Mouse (Mus musculus) thymus, adult 18-20 months (tissue): ENCODE results near the gene Slco3a1.

Source experiments
- DNase-seq, 2 experiments: peaks; one replicate each; pipeline ENCODE4 v3.0.0; 2022; ENCODE audit warnings: mixed read lengths in 2 of 2

Gene Slco3a1

DNA sequence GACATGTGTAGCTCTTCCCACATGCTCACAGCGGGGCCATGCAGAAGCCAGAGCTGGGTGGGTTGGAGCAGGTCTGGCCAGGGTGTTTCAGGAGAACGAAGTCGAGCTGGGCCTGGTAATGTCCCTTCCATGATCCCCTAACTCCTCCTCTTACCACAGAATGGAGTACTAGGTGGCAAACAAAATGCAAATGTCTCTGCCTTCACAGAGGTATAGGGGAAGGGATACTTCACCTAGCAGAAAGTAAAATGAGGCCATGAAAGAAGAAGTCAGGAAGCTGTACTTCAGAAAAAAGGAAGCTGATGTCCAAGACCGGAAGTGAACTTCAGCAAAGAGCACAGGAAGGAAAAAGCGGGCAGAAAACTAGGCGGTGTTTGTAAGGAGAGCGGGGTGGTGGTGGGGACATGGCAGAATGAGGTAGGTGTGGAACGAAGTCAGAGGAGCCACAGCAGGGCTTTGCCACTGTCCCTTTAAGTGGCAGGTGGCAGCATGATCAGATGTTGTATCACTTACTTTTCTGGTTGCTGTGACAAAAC is 214.1 kb downstream of the Slco3a1 start:
- peak in 1 of 2 experiments; percentile 28 for DNase-seq

DNA sequence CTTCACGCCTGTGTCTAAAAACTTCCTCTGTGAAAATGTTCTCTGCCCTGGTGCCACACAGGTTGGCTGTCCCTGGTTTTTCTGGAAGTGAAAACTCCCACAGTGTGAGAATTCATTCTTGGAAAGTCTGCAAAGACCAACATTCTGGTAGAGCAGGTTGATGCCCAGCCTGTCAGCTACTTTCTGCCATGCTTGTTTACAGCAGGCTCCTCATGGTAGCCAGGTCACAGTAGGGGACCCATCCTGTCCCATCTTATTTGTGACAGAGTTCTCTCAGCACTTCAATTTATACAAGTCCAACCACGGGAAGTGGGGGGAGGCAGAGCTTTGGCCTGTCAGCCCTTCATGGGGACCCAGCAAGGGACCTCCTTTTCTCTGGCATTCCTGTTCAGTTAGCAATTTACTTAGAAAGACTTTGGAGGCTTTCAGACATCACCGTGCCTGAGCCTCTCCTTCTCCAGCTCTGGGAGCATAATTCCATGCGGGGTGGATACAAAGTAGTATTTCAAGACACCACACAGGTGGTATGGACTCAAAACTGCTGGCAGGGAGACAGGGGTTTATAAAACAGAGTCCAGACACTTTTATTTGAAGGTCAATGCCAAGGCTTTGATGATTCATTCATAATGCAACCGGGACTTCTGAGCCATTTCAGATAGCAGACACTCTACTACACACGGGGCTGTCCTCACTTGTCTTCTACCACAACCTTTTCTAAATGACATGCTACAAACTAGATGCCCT is 216.7 kb downstream of the Slco3a1 start:
- DNase-seq = no peak

- DNase-seq = no peak
Measured at GRCm38 (mm10) chr7:74332323-74332722, 222.3 kb downstream of the Slco3a1 start.

- DNase-seq = no peak
Measured at GRCm38 (mm10) chr7:74330858-74331726, 223.5 kb downstream of the Slco3a1 start.

- no peak for DNase-seq
Measured at GRCm38 (mm10) chr7:74330117-74330857, 224.3 kb downstream of the Slco3a1 start.

- no peak for DNase-seq
Measured at GRCm38 (mm10) chr7:74329004-74329403, 225.6 kb downstream of the Slco3a1 start.

DNA sequence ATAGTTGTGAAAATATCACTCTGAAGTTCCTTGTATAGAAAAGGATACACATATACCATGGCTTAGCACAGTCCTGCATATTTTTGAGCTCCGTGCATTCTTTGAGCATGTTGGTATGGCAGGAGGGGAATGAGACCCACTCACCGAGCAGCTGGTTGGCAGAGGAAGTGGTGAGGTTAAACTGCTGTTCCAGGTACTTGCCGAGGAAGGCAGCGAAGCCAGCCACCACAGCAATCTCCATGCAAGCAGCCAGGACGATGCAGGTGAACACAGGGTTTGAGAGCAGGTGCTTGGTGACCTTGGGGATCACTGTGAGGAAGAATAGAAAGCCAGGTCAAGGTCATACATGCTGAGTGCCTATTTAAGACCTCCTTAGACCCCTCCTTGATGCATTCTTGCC is 226.9 kb downstream of the Slco3a1 start:
- peak; percentile 20 to 34 for DNase-seq

DNA sequence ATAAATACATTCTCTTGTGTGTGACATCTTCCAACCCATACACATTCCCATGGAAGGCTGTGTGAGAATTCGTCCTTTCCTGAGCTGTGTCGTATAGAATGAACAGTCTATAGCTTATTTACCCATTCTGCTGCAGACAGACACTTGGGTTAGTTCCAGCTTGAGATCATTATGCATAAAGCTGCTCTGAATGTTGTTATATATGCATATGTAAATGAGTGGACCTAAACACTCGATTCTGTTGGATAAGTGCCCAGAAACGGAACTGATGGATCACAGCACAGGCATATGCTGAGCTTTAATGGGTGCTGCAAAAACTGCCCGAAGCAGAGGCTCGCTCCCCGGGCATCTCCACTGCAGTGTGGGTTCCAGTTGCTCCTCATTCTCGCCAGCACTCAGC is 229.5 kb downstream of the Slco3a1 start:
- no peak for DNase-seq

DNA sequence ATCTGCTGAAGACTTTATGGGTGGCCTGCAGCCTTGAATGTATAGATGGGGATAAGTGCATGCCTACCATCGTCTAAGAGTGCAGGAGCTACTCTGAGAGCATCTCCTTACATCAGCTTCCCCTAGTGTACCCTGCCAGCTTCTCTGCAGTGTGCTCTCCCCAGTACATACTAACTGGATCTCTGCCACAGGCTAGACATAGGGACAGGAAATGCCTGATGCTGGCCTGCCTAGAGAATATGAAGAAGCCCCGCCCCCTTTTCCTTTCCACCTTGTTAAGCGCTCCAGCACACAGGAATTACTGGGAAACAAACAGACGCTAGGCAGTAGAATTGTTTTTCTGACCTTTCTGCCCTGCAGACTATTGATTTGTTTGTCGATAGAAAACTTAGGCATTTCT is 230.9 kb downstream of the Slco3a1 start:
- no peak for DNase-seq

DNA sequence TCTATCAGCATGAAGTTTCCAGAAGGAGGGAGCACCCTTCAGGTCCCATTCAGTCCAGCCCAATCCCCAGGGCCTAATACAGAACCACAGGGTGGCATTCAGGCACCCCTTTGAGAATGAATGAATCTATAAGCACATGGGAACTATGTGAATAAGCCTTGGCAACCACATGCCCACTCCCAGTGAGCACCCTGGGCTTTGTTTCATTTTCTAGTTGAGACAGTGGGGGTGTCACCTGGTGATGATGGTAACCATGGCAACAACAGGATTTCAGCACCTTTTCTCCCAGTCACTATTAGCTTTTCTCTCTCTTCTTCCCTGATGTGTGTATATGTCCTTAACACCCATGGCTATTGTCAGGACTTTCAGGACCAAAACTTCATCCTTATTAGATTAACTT is 231.4 kb downstream of the Slco3a1 start:
- no peak for DNase-seq

- DNase-seq = no peak
Measured at GRCm38 (mm10) chr7:74320635-74321034, 233.9 kb downstream of the Slco3a1 start.

DNA sequence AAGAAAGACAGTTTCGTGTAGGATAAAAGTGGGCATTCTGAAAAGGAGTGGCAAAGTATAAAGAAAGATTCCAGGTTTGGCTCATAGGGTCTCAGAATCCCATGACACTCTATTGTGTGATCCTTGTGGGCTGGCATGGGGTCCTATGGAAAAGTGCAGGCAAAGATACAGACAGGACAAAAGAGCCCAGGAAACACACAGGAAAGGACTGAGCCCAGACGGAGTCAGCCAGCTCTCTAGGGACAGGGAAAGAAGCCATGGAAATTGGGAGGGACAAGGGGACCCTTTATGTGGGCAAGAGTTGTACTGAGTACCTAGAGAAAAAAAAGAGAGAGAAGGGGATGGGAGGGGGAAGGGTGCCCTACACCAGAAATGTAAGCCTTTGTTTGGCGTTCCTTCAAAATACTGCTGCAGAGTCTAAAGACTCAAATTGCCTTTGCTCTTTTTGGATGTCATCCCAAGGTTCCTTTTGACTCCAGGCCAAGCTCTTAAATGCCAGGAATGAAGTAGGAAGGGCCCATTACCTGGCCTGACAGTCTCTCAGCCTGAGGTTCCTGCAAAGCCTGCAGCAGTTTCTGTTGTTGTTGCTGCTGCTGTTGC is 238.6 kb downstream of the Slco3a1 start:
- DNase-seq = no peak

DNA sequence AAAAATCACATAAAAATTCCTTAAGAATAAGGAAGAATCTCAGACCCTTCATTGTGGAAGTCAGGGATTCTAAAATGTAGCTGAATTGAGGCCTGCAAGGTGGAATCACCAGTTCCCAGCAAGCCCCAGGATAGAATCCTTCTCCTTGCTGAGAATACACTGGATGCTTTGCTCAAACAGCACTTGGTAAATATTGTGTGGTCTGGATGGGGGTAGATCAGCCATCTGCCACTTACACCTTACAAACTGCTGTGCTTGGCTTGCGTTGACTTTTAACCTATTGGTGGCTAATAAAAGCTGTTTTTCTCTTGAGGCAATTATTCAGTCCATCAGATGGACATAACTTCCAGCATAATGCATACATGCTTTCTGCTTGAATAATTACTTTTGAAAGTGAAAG is 240.3 kb downstream of the Slco3a1 start:
- no peak for DNase-seq

DNA sequence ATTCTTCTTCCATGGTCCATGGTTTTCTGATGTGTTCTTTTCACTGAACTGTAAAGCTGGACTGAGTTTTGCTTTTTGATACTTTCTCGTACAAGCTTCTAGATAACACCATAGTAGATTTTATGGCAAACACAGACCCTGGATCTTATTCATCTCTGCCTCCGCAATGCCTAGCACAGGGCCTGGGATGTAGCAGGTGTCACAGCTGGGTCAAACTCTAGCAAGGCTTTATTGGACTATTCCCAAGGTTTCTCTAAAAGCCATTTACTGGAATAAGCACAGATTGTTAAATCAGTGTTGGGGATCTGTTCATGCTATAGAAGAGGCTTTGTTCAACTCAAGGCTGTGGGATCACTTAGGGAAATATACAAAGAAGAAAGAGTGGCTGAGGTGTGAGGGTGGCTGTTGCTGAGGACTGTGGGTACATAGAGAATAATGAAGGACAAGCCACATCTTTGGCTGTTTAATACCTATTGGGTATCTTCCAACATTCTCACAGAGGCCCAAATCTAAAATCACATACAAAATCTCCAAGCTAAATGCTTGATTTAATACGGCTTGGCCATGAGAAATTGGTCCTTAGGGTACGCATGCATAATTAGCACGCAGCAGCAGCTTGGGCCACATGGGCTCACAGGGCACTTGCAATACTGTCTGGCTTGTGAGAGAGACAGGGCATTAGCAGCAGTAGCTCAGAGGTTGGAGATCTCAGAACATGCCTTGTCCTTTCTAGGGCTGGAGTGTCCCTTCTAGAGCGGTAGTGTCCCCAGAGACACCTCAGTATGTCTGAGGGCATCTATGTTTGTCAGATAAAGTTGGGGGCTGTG is 241.1 kb downstream of the Slco3a1 start:
- DNase-seq = no peak

GRCm38 (mm10) chr7:74311536-74311935 is 243.0 kb downstream of the Slco3a1 start:
- DNase-seq = no peak

GRCm38 (mm10) chr7:74303611-74304300 is 250.8 kb downstream of the Slco3a1 start:
- DNase-seq = no peak

DNA sequence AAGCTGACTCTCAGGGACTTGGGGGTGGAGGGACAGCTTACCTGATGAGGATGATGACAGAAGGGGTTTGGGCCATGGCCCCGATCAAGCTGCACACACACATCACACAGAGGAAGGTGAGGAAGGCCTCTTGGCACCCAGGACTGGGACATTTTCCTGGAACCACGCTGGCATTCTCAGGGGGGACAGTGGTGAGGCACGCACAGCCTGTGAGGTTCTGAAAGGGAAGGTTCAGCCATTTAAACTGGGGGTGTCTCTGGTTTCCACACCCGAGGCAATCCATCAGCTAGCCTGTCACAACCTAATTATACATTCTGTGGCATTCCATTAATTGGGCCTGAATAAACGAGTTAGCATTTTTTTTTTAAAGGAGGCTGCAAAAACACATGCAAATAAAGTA is 251.5 kb downstream of the Slco3a1 start:
- no peak for DNase-seq

- no peak for DNase-seq
Measured at GRCm38 (mm10) chr7:74286531-74286930, 268.0 kb downstream of the Slco3a1 start.

DNA sequence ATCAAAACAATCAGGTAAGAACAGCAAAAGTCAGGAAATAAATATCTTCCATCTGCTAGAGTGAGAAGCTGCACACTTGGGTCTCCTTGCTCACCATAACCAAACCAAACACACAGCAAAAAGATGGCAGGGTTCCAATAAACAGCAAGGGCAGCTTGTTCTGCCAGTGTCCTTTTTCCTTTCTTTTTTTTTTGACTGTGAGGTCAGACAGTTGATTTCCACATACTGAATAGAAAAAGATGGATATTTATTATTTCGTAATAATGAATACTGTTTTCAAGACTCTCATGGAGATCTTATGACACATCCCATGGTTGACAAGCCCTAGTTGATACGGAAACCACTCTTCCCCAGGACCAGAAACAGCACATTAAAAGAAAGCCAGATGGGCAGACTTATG is 274.2 kb downstream of the Slco3a1 start:
- no peak for DNase-seq

DNA sequence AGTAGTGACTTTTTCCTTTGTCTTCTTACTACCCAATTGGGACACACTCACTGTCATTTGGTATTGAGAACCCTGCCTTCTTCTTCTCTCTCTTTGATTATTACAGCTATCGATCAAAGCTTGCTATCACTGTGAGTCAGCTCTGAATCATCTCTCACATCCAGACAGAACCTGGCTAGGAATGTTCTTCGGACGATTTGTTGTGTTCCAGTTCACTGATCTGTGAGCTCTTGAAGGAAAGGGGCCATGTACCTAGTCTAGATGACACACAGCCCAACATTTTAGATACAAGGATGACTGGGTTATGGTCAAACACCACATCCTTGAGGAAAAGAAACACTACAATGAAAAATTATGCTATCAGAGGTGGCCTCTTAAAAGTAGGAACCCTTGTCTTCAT is 275.2 kb downstream of the Slco3a1 start:
- DNase-seq = no peak

GRCm38 (mm10) chr7:74270089-74270394 is 284.5 kb downstream of the Slco3a1 start:
- DNase-seq = no peak
